24 mouse cellular contexts compared by ENCODE assay signal in the genomic region with DNA sequence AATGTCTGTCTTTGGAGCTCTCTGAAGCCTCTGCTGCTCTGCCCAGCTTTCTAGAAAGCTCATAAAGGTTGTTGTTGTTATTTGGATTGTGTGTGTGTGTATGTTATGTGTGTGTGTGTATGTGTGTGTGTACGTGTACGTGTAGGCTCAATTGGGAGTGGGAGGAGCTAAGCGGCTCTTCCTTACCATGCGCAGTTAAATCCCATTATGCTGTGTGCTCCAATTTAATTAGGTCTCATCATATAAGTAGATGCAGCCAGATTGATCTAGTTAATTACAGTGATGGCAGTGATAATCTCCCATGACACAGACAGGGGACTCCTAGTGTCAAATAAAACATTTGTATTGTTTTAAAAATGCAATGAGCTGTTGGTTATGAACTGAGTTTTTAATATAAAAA.
DNase-seq lines count a peak whose midpoint lies in the region; ATAC-seq lines count a peak whose summit lies in the region.
"Had no signal": no experiment of that assay in that cellular context is flagged by ENCODE, and none has a peak within 500 bp of the region (broad histone marks: within the 10 kb centered on the region; RNA-seq: fewer than 3 reads in every experiment).

No protein-coding gene starts in this region.

- H3K4me3 ChIP-seq in forebrain, embryonic 14.5 days (ENCODE audit: low read depth, low read length): no peak overlapping the region
- no peak overlapping the region for H3K4me3 ChIP-seq in forebrain, embryonic 10.5 days
- no peak overlapping the region for H3K4me3 ChIP-seq in hindbrain, embryonic 15.5 days
- no peak overlapping the region for H3K4me3 ChIP-seq in hindbrain, embryonic 12.5 days
- H3K4me3 ChIP-seq in midbrain, embryonic 15.5 days: no peak overlapping the region
- H3K4me3 ChIP-seq: gastrocnemius, adult 2 months; intestine, embryonic 15.5 days; limb, embryonic 12.5 days; myocyte; stomach, embryonic 15.5 days had no signal

- H3K27me3 ChIP-seq in forebrain, embryonic 14.5 days (replicated peaks; ENCODE audit: control insufficient read depth, insufficient read depth, low read length): no peaks in the 10 kb centered on the region
- H3K27me3 ChIP-seq in forebrain, embryonic 10.5 days (ENCODE audit: poor library complexity, severe bottlenecking): peaks cover 6% of the 10 kb centered on the region; the same call in 1 of the 2 replicates
- H3K27me3 ChIP-seq in hindbrain, embryonic 15.5 days: no peaks in the 10 kb centered on the region
- no peaks in the 10 kb centered on the region for H3K27me3 ChIP-seq in hindbrain, embryonic 12.5 days
- 0 out of 2 replicates have a peak, but pooled peaks cover 3% of the 10 kb centered on the region for H3K27me3 ChIP-seq in midbrain, embryonic 15.5 days (replicated peaks)
- H3K27me3 ChIP-seq: intestine, embryonic 15.5 days; limb, embryonic 12.5 days; stomach, embryonic 15.5 days had no signal

- WGBS in forebrain, embryonic 14.5 days: 36% methylated on average over 4 of the region's 4 CpGs
- 83% methylated on average over 4 of the region's 4 CpGs for WGBS in forebrain, embryonic 10.5 days
- WGBS in hindbrain, embryonic 15.5 days: 46% methylated on average over 4 of the region's 4 CpGs
- 56% methylated on average over 4 of the region's 4 CpGs for WGBS in hindbrain, embryonic 12.5 days
- WGBS in midbrain, embryonic 15.5 days: 65% methylated on average over 4 of the region's 4 CpGs

- H3K36me3 ChIP-seq in forebrain, embryonic 14.5 days (ENCODE audit: control insufficient read depth, insufficient read depth, low read length): no peaks in the 10 kb centered on the region
- no peaks in the 10 kb centered on the region for H3K36me3 ChIP-seq in forebrain, embryonic 10.5 days (replicated peaks)
- no peaks in the 10 kb centered on the region for H3K36me3 ChIP-seq in hindbrain, embryonic 15.5 days
- no peaks in the 10 kb centered on the region for H3K36me3 ChIP-seq in hindbrain, embryonic 12.5 days
- H3K36me3 ChIP-seq in midbrain, embryonic 15.5 days (replicated peaks): no peaks in the 10 kb centered on the region
- H3K36me3 ChIP-seq: intestine, embryonic 15.5 days; limb, embryonic 12.5 days; stomach, embryonic 15.5 days had no signal

- no peak for ATAC-seq in forebrain, embryonic 14.5 days
- ATAC-seq in hindbrain, embryonic 15.5 days (ENCODE audit: low FRiP score, low read depth): 0 out of 2 replicates have a peak, but pooled peaks have one; percentile 33
- ATAC-seq in hindbrain, embryonic 12.5 days (ENCODE audit: low FRiP score): no peak; the same call in 1 of the 2 replicates
- ATAC-seq in midbrain, embryonic 15.5 days (replicated peaks): no peak
- ATAC-seq: intestine, embryonic 15.5 days; liver, postnatal 0 days; lung, postnatal 0 days had no signal

- no peaks in the 10 kb centered on the region for H3K9me3 ChIP-seq in forebrain, embryonic 14.5 days (replicated peaks; ENCODE audit: control insufficient read depth, low read length)
- H3K9me3 ChIP-seq in forebrain, embryonic 10.5 days: no peaks in the 10 kb centered on the region
- H3K9me3 ChIP-seq in hindbrain, embryonic 15.5 days: no peaks in the 10 kb centered on the region
- H3K9me3 ChIP-seq in hindbrain, embryonic 12.5 days (replicated peaks): no peaks in the 10 kb centered on the region
- H3K9me3 ChIP-seq in midbrain, embryonic 15.5 days: no peaks in the 10 kb centered on the region
- H3K9me3 ChIP-seq: intestine, embryonic 15.5 days; limb, embryonic 12.5 days; stomach, embryonic 15.5 days had no signal

- H3K4me1 ChIP-seq in forebrain, embryonic 14.5 days (ENCODE audit: control insufficient read depth, insufficient read depth, low read length): peaks cover 14% of the 10 kb centered on the region
- H3K4me1 ChIP-seq in forebrain, embryonic 10.5 days: peaks cover 46% of the 10 kb centered on the region
- peaks cover 30% of the 10 kb centered on the region for H3K4me1 ChIP-seq in hindbrain, embryonic 15.5 days (replicated peaks)
- H3K4me1 ChIP-seq in hindbrain, embryonic 12.5 days: peaks cover 8% of the 10 kb centered on the region
- H3K4me1 ChIP-seq in midbrain, embryonic 15.5 days: peaks cover 32% of the 10 kb centered on the region
- H3K4me1 ChIP-seq: intestine, embryonic 15.5 days; stomach, embryonic 15.5 days had no signal

- no peak overlapping the region for H3K4me2 ChIP-seq in forebrain, embryonic 14.5 days (ENCODE audit: low read length)
- no peak overlapping the region for H3K4me2 ChIP-seq in hindbrain, embryonic 15.5 days
- H3K4me2 ChIP-seq in hindbrain, embryonic 12.5 days (replicated peaks): no peak overlapping the region
- no peak overlapping the region for H3K4me2 ChIP-seq in midbrain, embryonic 15.5 days
- H3K4me2 ChIP-seq: intestine, embryonic 15.5 days; limb, embryonic 12.5 days; stomach, embryonic 15.5 days had no signal

- no peak overlapping the region for H3K9ac ChIP-seq in forebrain, embryonic 14.5 days (ENCODE audit: low read length)
- no peak overlapping the region for H3K9ac ChIP-seq in hindbrain, embryonic 15.5 days
- H3K9ac ChIP-seq in hindbrain, embryonic 12.5 days: no peak overlapping the region
- no peak overlapping the region for H3K9ac ChIP-seq in midbrain, embryonic 15.5 days
- H3K9ac ChIP-seq: intestine, embryonic 15.5 days; limb, embryonic 12.5 days; liver, postnatal 0 days; stomach, embryonic 15.5 days had no signal

- no peak overlapping the region for H3K27ac ChIP-seq in forebrain, embryonic 14.5 days (ENCODE audit: low read depth, low read length)
- no peak overlapping the region for H3K27ac ChIP-seq in forebrain, embryonic 10.5 days
- peak overlapping the region; percentile 3; the same call in 1 of the 2 replicates for H3K27ac ChIP-seq in hindbrain, embryonic 15.5 days (replicated peaks)
- H3K27ac ChIP-seq in hindbrain, embryonic 12.5 days: no peak overlapping the region
- H3K27ac ChIP-seq in midbrain, embryonic 15.5 days: peak overlapping the region; percentile 28
- H3K27ac ChIP-seq: gastrocnemius, adult 2 months; intestine, embryonic 15.5 days; limb, embryonic 12.5 days; macrophage; stomach, embryonic 15.5 days had no signal

- DNase-seq in forebrain, embryonic 14.5 days (ENCODE audit: low spot score): peak; percentile 67
- no peak for DNase-seq in forebrain, embryonic 10.5 days (ENCODE audit: extremely low spot score, low spot score)
- DNase-seq in retina, embryonic 14.5 days (ENCODE audit: low spot score): peak; percentile 29
- DNase-seq in cerebellum, postnatal 25 days: no peak
- DNase-seq in cerebellum, adult 9-11 months: no peak
- DNase-seq: adrenal gland, postnatal 10 days; cerebellum, adult 2 months; gastrocnemius, adult 2 months; heart, postnatal 4 days; kidney, adult 9 months; kidney, postnatal 14 days; liver, postnatal 0 days; right cerebral cortex, adult 18-20 months; right cerebral cortex, postnatal 4 days; thymus, postnatal 25 days had no signal

Comparison
In these comparisons a context has a peak if more than half of its experiments do, and no peak if none do; other contexts are left out.
1. DNase-seq: peak in forebrain, embryonic 14.5 days (single experiment) and retina, embryonic 14.5 days (single experiment); none in forebrain, embryonic 10.5 days (single experiment), cerebellum, postnatal 25 days (0 of 2) and cerebellum, adult 9-11 months (single experiment).
2. H3K27ac ChIP-seq: peak in hindbrain, embryonic 15.5 days (single experiment) and midbrain, embryonic 15.5 days (single experiment); none in forebrain, embryonic 14.5 days (single experiment), forebrain, embryonic 10.5 days (single experiment) and hindbrain, embryonic 12.5 days (single experiment).